Mouse (Mus musculus): Measurements from ENCODE around the gene C3.

DNA sequence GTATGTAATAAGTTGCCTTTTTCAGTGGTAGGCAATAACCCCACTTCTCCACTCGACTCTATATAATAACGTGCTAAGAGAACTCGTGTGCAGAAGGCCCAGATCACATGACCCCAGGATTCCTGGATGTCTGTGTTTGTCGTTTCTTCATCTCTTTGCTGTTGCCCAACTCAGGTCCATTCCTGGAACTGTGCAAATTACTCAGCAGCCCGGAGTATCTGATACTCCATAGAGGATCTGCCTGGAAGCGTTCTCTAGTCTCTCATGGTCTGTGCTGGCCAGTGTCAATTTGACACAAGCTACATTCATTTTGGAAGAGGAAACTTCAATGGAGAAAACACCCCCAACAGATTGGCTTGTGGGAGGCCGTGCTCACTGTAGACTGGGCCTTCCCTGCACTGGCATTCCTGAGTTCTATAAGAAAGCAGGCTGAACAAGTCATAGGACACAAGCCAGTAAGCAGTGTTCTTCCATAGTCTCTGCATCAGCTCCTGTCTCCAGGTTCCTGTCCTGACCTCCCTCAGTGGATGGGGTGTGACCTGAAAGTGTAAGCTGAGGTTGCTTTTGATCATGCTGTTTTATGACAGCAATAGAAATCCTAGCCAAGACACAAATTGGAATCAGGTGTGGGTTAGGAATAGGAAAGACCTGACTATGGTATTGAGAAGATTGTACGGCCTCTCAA is 32.5 kb downstream of the C3 start:
- TF ChIP-seq POLR2A (IDR thresholded peaks at IDR 0.05; ENCODE audit: insufficient read depth, low read depth, low read length) (no peak), CTCF (IDR thresholded peaks at IDR 0.05) (no peak), EP300 (IDR thresholded peaks at IDR 0.05; ENCODE audit: insufficient read depth, low read depth, low read length) (no peak)

Data from heart, adult 2 months (tissue).